Mouse (Mus musculus) hindbrain, embryonic 12.5 days (tissue): ENCODE measurements around the gene Yjefn3. TPM values are rescaled to one million over a fixed set of nuclear protein-coding genes. Genes with fewer than 3 reads are reported as not detected.

Experiments
- ATAC-seq: fragments of 200-750 bp; cut with Nextera tagmentation; 2 replicates; pipeline ENCODE4 v1.8.0; 2017; ENCODE audit warnings: moderate TSS enrichment; ENCODE audit not compliant: low FRiP score
- H3K27ac ChIP-seq: fragments of 300-500 bp; sonication (generic); 2 replicates; pipeline ENCODE4 v1.5.1; 2016; ENCODE audit warnings: mild to moderate bottlenecking
- H3K27me3 ChIP-seq: fragments of 300-500 bp; sonication (generic); 2 replicates; pipeline ENCODE4 v1.6.1; 2016; ENCODE audit warnings: mild to moderate bottlenecking
- H3K36me3 ChIP-seq: fragments of 300-500 bp; sonication (generic); 2 replicates; pipeline ENCODE4 v1.6.1; 2016; ENCODE audit warnings: mild to moderate bottlenecking
- H3K4me1 ChIP-seq: fragments of 300-500 bp; sonication (generic); 2 replicates; pipeline ENCODE4 v1.6.1; 2016
- H3K4me2 ChIP-seq: fragments of 300-500 bp; sonication (generic); replicated peaks from 2 replicates; pipeline ENCODE4 v1.6.1; 2016; ENCODE audit warnings: mild to moderate bottlenecking
- H3K4me3 ChIP-seq: fragments of 300-500 bp; sonication (generic); 2 replicates; pipeline ENCODE4 v1.5.1; 2016; ENCODE audit warnings: mild to moderate bottlenecking
- H3K9ac ChIP-seq: fragments of 300-500 bp; sonication (generic); 2 replicates; pipeline ENCODE4 v1.6.1; 2016; ENCODE audit warnings: mild to moderate bottlenecking, moderate library complexity
- H3K9me3 ChIP-seq: fragments of 300-500 bp; sonication (generic); replicated peaks from 2 replicates; pipeline ENCODE4 v1.6.1; 2016; ENCODE audit warnings: mild to moderate bottlenecking
- WGBS: fragments of 180-500 bp; shearing (Covaris S2); methylation state at CpG from one replicate; pipeline ENCODE4 v1.1.7; 2016; 5-methylcytosine and 5-hydroxymethylcytosine counted together
- polyA plus RNA-seq: library from polyadenylated mRNA; unstranded; fragments of >200 nt; fragmentation: Nextera tagmentation; extraction: Ambion mirVana; gene quantifications from 2 replicates; pipeline ENCODE4 v1.2.1, GENCODE M21; 2016

Gene Yjefn3
- polyA plus RNA-seq, 1 experiment from 2014 or later, result 10.1 TPM

GRCm38 (mm10) chr8:69903063-69903542 lies 591 bp upstream of the Yjefn3 start:
- H3K4me1 ChIP-seq, result peaks cover 36% of the 10 kb centered on the region
- H3K27me3 ChIP-seq, result no peaks in the 10 kb centered on the region
- H3K9ac ChIP-seq, result peak overlapping the region; percentile 80
- ATAC-seq, result peak; percentile 90
- peak overlapping the region; percentile 95 for H3K4me2 ChIP-seq
- under 1% methylated on average over 45 of the region's 45 CpGs for WGBS
- no peaks in the 10 kb centered on the region for H3K9me3 ChIP-seq
- H3K4me3 ChIP-seq, result peak overlapping the region; percentile 71
- H3K27ac ChIP-seq, result peak overlapping the region; percentile 88
- peaks cover 18% of the 10 kb centered on the region for H3K36me3 ChIP-seq

- peak overlapping the region; percentile 88 for H3K27ac ChIP-seq
- peak overlapping the region; percentile 80 for H3K9ac ChIP-seq
- peaks cover 14% of the 10 kb centered on the region for H3K36me3 ChIP-seq
- WGBS, result 2% methylated on average over 41 of the region's 41 CpGs
- H3K4me3 ChIP-seq, result peak overlapping the region; percentile 71
- H3K9me3 ChIP-seq, result no peaks in the 10 kb centered on the region
- no peaks in the 10 kb centered on the region for H3K27me3 ChIP-seq
- peaks cover 45% of the 10 kb centered on the region for H3K4me1 ChIP-seq
- peak; percentile 72 for ATAC-seq
- peak overlapping the region; percentile 95 for H3K4me2 ChIP-seq
Observed at GRCm38 (mm10) chr8:69901484-69902162, 889 bp downstream of the Yjefn3 start.

GRCm38 (mm10) chr8:69900895-69901451 lies 1.5 kb downstream of the Yjefn3 start:
- peaks cover 14% of the 10 kb centered on the region for H3K36me3 ChIP-seq
- H3K27me3 ChIP-seq, result no peaks in the 10 kb centered on the region
- peak overlapping the region; percentile 76 for H3K9ac ChIP-seq
- peaks cover 46% of the 10 kb centered on the region for H3K4me1 ChIP-seq
- ATAC-seq, result no peak
- peak overlapping the region; percentile 95 for H3K4me2 ChIP-seq
- peak overlapping the region; percentile 71 for H3K4me3 ChIP-seq
- H3K9me3 ChIP-seq, result no peaks in the 10 kb centered on the region
- peak overlapping the region; percentile 88 for H3K27ac ChIP-seq
- WGBS, result 22% methylated on average over 12 of the region's 12 CpGs

GRCm38 (mm10) chr8:69899876-69900275 lies 2.6 kb downstream of the Yjefn3 start:
- ATAC-seq, result no peak
- Histone ChIP-seq H3K9ac (no peak overlapping the region), H3K27me3 (no peaks in the 10 kb centered on the region), H3K4me1 (peaks cover 57% of the 10 kb centered on the region), H3K36me3 (peaks cover 14% of the 10 kb centered on the region), H3K4me2 (no peak overlapping the region; the same call in 1 of the 2 replicates), H3K4me3 (no peak overlapping the region), H3K27ac (no peak overlapping the region), H3K9me3 (no peaks in the 10 kb centered on the region)
- 96% methylated on average over 2 of the region's 2 CpGs for WGBS

- peaks cover 29% of the 10 kb centered on the region for H3K36me3 ChIP-seq
- no peak overlapping the region for H3K9ac ChIP-seq
- no peak overlapping the region for H3K4me3 ChIP-seq
- H3K4me2 ChIP-seq, result no peak overlapping the region
- H3K27ac ChIP-seq, result no peak overlapping the region
- peaks cover 4% of the 10 kb centered on the region; the same call in 1 of the 2 replicates for H3K27me3 ChIP-seq
- ATAC-seq, result no peak
- no peaks in the 10 kb centered on the region for H3K9me3 ChIP-seq
- WGBS, result 87% methylated on average over 6 of the region's 6 CpGs
- peaks cover 56% of the 10 kb centered on the region for H3K4me1 ChIP-seq
Observed at GRCm38 (mm10) chr8:69897857-69898256, 4.7 kb downstream of the Yjefn3 start.

- Histone ChIP-seq H3K36me3 (peaks cover 29% of the 10 kb centered on the region), H3K9me3 (no peaks in the 10 kb centered on the region), H3K4me2 (no peak overlapping the region), H3K4me1 (peaks cover 53% of the 10 kb centered on the region), H3K9ac (no peak overlapping the region), H3K4me3 (no peak overlapping the region), H3K27me3 (peaks cover 11% of the 10 kb centered on the region; the same call in 1 of the 2 replicates), H3K27ac (no peak overlapping the region)
- WGBS, result 79% methylated on average over 4 of the region's 4 CpGs
- ATAC-seq, result no peak
Observed at GRCm38 (mm10) chr8:69895772-69896451, 6.6 kb downstream of the Yjefn3 start.

- ATAC-seq, result no peak
- no peak overlapping the region for H3K4me3 ChIP-seq
- H3K4me1 ChIP-seq, result peaks cover 43% of the 10 kb centered on the region
- no peaks in the 10 kb centered on the region for H3K9me3 ChIP-seq
- peaks cover 29% of the 10 kb centered on the region for H3K36me3 ChIP-seq
- H3K4me2 ChIP-seq, result no peak overlapping the region
- peaks cover 21% of the 10 kb centered on the region for H3K27me3 ChIP-seq
- H3K9ac ChIP-seq, result no peak overlapping the region
- no peak overlapping the region for H3K27ac ChIP-seq
- WGBS, result 51% methylated on average over 6 of the region's 6 CpGs
Observed at GRCm38 (mm10) chr8:69894836-69895332, 7.6 kb downstream of the Yjefn3 start.

- no peak for ATAC-seq
Observed at GRCm38 (mm10) chr8:69893863-69894262, 8.6 kb downstream of the Yjefn3 start.

GRCm38 (mm10) chr8:69890813-69891241 lies 11.7 kb downstream of the Yjefn3 start:
- peaks cover 62% of the 10 kb centered on the region for H3K27me3 ChIP-seq
- WGBS, result 45% methylated on average over 19 of the region's 19 CpGs
- peaks cover 15% of the 10 kb centered on the region; the same call in 1 of the 2 replicates for H3K36me3 ChIP-seq
- no peaks in the 10 kb centered on the region for H3K9me3 ChIP-seq
- H3K4me1 ChIP-seq, result peaks cover 55% of the 10 kb centered on the region
- H3K9ac ChIP-seq, result no peak overlapping the region
- 0 out of 2 replicates have a peak, but pooled peaks have one; percentile 1 for ATAC-seq
- no peak overlapping the region for H3K27ac ChIP-seq
- H3K4me3 ChIP-seq, result no peak overlapping the region
- no peak overlapping the region for H3K4me2 ChIP-seq

More at GRCm38 (mm10) chr8:69893863-69894262, 8.6 kb downstream of the Yjefn3 start:
- H3K9me3 ChIP-seq, result no peaks in the 10 kb centered on the region
- no peak overlapping the region for H3K4me3 ChIP-seq
- H3K4me2 ChIP-seq, result no peak overlapping the region
- 30% methylated on average over 17 of the region's 17 CpGs for WGBS
- H3K9ac ChIP-seq, result no peak overlapping the region
- no peak overlapping the region for H3K27ac ChIP-seq
- peaks cover 45% of the 10 kb centered on the region for H3K4me1 ChIP-seq
- peaks cover 26% of the 10 kb centered on the region for H3K36me3 ChIP-seq
- H3K27me3 ChIP-seq, result peaks cover 31% of the 10 kb centered on the region

GRCm38 (mm10) chr8:69888902-69889301 lies 13.6 kb downstream of the Yjefn3 start:
- H3K4me2 ChIP-seq, result peak overlapping the region; percentile 42
- H3K4me1 ChIP-seq, result peaks cover 40% of the 10 kb centered on the region
- peaks cover 81% of the 10 kb centered on the region for H3K27me3 ChIP-seq
- H3K4me3 ChIP-seq, result peak overlapping the region; percentile 23
- H3K27ac ChIP-seq, result no peak overlapping the region
- 4% methylated on average over 32 of the region's 32 CpGs for WGBS
- H3K9ac ChIP-seq, result peak overlapping the region; percentile 2; the same call in 1 of the 2 replicates
- H3K9me3 ChIP-seq, result no peaks in the 10 kb centered on the region
- peaks cover 11% of the 10 kb centered on the region; the same call in 1 of the 2 replicates for H3K36me3 ChIP-seq
- ATAC-seq, result 0 out of 2 replicates have a peak, but pooled peaks have one; percentile 24

- H3K4me1 ChIP-seq, result peaks cover 40% of the 10 kb centered on the region
- no peaks in the 10 kb centered on the region for H3K9me3 ChIP-seq
- no peak for ATAC-seq
- WGBS, result 8% methylated on average over 24 of the region's 24 CpGs
- peaks cover 86% of the 10 kb centered on the region for H3K27me3 ChIP-seq
- H3K36me3 ChIP-seq, result peaks cover 5% of the 10 kb centered on the region; the same call in 1 of the 2 replicates
- H3K4me3 ChIP-seq, result peak overlapping the region; percentile 26
- no peak overlapping the region for H3K9ac ChIP-seq
- H3K27ac ChIP-seq, result no peak overlapping the region
- H3K4me2 ChIP-seq, result peak overlapping the region; percentile 42
Observed at GRCm38 (mm10) chr8:69888244-69888866, 14.2 kb downstream of the Yjefn3 start.
